ENCODE assay signal across 12 mouse cellular contexts in the genomic region with DNA sequence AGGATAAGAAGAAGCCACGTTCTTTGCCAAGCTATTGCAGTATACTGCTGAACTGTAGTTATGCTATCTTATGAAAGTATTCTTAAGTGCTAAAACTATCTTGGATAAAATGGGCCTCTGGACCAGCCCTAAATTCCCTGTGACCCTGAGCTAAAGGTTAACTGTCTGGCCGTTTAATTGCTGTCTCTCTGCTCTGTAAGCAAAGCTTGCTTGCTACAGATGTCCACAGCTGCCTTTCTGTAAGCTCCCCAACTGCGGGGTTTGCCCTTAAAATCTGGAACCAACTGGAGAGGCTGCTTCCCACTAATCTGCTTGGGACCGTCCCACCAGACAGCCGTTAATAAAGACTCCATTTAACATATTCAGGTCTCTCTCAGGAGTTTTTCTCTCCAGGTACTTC.
DNase-seq lines count a peak whose midpoint lies in the region; ATAC-seq and TF ChIP-seq lines count a peak whose summit lies in the region.
"Had no signal": no experiment of that assay in that cellular context is flagged by ENCODE, and none has a peak within 500 bp of the region (broad histone marks: within the 10 kb centered on the region; RNA-seq: fewer than 3 reads in every experiment).

No protein-coding gene starts in this region.

- peak; percentile 51; the same call in 1 of the 2 replicates for ATAC-seq in lung, embryonic 15.5 days (ENCODE audit: borderline replicate concordance, extremely low read depth, low FRiP score, low TSS enrichment)
- ATAC-seq in kidney, embryonic 16.5 days (ENCODE audit: low FRiP score, low TSS enrichment): peak; percentile 67
- ATAC-seq in granulocyte monocyte progenitor cell, adult 5-6 weeks (replicated peaks; ENCODE audit: poor library complexity, severe bottlenecking): no peak
- ATAC-seq: liver, postnatal 0 days had no signal

- H3K36me3 ChIP-seq in lung, embryonic 15.5 days: no peaks in the 10 kb centered on the region
- H3K36me3 ChIP-seq in kidney, embryonic 16.5 days (ENCODE audit: insufficient read depth, low read length): no peaks in the 10 kb centered on the region
- H3K36me3 ChIP-seq: embryonic facial prominence, embryonic 10.5 days; midbrain, embryonic 12.5 days had no signal

- intact Hi-C loops in heart, postnatal 25 days (cut with DNase I): no loop called here

- H3K4me1 ChIP-seq in lung, embryonic 15.5 days: peaks cover 17% of the 10 kb centered on the region; the same call in 1 of the 2 replicates
- H3K4me1 ChIP-seq in lung, adult 2 months (ENCODE audit: control insufficient read depth, insufficient read depth, low read length): no peaks in the 10 kb centered on the region; the same call in 1 of the 2 replicates
- H3K4me1 ChIP-seq in kidney, embryonic 16.5 days (ENCODE audit: insufficient read depth, low read length): peaks cover 18% of the 10 kb centered on the region
- H3K4me1 ChIP-seq: midbrain, embryonic 12.5 days had no signal

- H3K27me3 ChIP-seq in lung, embryonic 15.5 days: no peaks in the 10 kb centered on the region
- H3K27me3 ChIP-seq in kidney, embryonic 16.5 days (ENCODE audit: insufficient read depth, low read length): no peaks in the 10 kb centered on the region
- H3K27me3 ChIP-seq: midbrain, embryonic 12.5 days had no signal

- H3K27ac ChIP-seq in lung, embryonic 15.5 days: peak overlapping the region; percentile 53
- peak overlapping the region; percentile 44; the same call in 1 of the 2 replicates for H3K27ac ChIP-seq in kidney, embryonic 16.5 days (ENCODE audit: low read length)
- H3K27ac ChIP-seq: embryonic facial prominence, embryonic 10.5 days; midbrain, embryonic 12.5 days had no signal

- WGBS in lung, embryonic 15.5 days: 36% methylated on average over 5 of the region's 5 CpGs
- 56% methylated on average over 5 of the region's 5 CpGs for WGBS in lung, adult 2 months
- 24% methylated on average over 5 of the region's 5 CpGs for WGBS in kidney, embryonic 16.5 days

- no peak for DNase-seq in lung, adult 2 months
- DNase-seq in heart, postnatal 25 days (ENCODE audit: low spot score): peak; percentile 43
- DNase-seq in lung, postnatal 36 days: peak; percentile 64
- DNase-seq in embryo, embryonic 11 days: no peak
- no peak for DNase-seq in cerebellum, postnatal 25 days
- DNase-seq: cerebellum, adult 9-11 months; liver, postnatal 0 days had no signal

- no peak for TF ChIP-seq POLR2A in lung, adult 2 months (IDR thresholded peaks at IDR 0.05; ENCODE audit: borderline replicate concordance, extremely low read depth, low read depth, low read length)

- no peak overlapping the region for H3K4me2 ChIP-seq in lung, embryonic 15.5 days
- H3K4me2 ChIP-seq in kidney, embryonic 16.5 days (replicated peaks; ENCODE audit: low read depth, low read length): no peak overlapping the region
- H3K4me2 ChIP-seq: midbrain, embryonic 12.5 days had no signal

- no peak overlapping the region for H3K4me3 ChIP-seq in lung, embryonic 15.5 days
- H3K4me3 ChIP-seq in lung, adult 2 months (replicated peaks; ENCODE audit: extremely low read depth, low read depth, low read length): no peak overlapping the region
- H3K4me3 ChIP-seq in kidney, embryonic 16.5 days (ENCODE audit: low read length): no peak overlapping the region
- H3K4me3 ChIP-seq: embryonic facial prominence, embryonic 10.5 days; midbrain, embryonic 12.5 days had no signal

- no peak for TF ChIP-seq CTCF in lung, adult 2 months (IDR thresholded peaks at IDR 0.05; ENCODE audit: insufficient read depth, low read length)

- no peak overlapping the region for H3K9ac ChIP-seq in lung, embryonic 15.5 days
- H3K9ac ChIP-seq in kidney, embryonic 16.5 days (replicated peaks; ENCODE audit: low read length): no peak overlapping the region
- H3K9ac ChIP-seq: liver, postnatal 0 days; midbrain, embryonic 12.5 days had no signal

- no peaks in the 10 kb centered on the region for H3K9me3 ChIP-seq in lung, embryonic 15.5 days
- H3K9me3 ChIP-seq in kidney, embryonic 16.5 days (ENCODE audit: low read length): peaks cover 10% of the 10 kb centered on the region; the same call in 1 of the 2 replicates
- H3K9me3 ChIP-seq: embryonic facial prominence, embryonic 10.5 days; midbrain, embryonic 12.5 days had no signal

Comparison
In these comparisons a context has a peak if more than half of its experiments do, and no peak if none do; other contexts are left out.
1. DNase-seq: peak in heart, postnatal 25 days (single experiment) and lung, postnatal 36 days (single experiment); none in lung, adult 2 months (single experiment), embryo, embryonic 11 days (single experiment) and cerebellum, postnatal 25 days (0 of 2).